Mouse (Mus musculus): ENCODE data around the gene 1700003E16Rik. TPM values are rescaled to one million over a fixed set of nuclear protein-coding genes. Genes with fewer than 3 reads are reported as not detected.

The 1700003E16Rik gene
- polyA plus RNA-seq, 2 experiments from 2014 or later, result not detected

DNA sequence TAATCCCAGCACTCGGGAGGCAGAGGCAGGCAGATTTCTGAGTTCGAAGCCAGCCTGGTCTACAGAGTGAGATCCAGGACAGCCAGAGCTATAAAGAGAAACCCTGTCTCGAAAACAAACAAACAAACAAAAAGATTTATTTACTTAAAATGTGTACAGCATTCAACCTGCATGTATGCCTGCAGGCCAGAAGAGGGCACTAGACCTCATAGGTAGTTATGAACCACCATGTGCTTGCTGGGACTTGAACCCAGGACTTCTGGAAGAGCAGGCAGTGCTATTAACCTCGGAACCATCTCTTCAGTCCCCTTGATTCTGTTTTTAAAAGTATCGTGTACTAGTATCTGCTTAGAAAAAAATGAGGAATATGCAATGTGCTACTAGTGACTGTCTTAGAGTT is 28.8 kb upstream of the 1700003E16Rik start:
- ATAC-seq, result no peak

DNA sequence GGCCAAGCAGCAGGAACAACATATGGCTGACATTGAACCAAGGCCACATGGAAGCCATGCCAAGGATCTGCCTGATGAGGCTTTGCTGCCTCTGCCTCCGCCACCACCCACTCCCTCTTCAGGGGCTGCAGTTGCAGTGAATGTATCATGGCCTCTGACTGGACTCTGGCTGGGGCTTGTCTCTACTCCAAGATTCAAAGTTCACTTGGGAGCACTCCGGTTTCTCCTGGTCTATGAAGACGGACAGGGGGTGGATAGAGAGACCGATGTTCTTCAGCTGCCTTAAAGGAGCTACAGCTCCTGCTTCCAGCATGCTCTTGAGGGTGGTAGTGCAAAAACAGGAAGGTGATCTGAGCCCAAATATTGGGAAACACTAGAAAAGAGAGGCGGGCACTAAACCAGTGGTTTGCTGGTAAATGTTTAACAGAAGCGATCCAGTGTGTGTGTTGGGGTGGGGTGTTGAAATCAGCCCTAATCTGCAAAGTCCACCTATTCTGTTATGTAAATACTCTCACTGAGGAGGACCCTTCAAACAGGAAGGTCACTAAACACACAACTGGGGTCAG is 24.7 kb upstream of the 1700003E16Rik start:
- ATAC-seq, result no peak

DNA sequence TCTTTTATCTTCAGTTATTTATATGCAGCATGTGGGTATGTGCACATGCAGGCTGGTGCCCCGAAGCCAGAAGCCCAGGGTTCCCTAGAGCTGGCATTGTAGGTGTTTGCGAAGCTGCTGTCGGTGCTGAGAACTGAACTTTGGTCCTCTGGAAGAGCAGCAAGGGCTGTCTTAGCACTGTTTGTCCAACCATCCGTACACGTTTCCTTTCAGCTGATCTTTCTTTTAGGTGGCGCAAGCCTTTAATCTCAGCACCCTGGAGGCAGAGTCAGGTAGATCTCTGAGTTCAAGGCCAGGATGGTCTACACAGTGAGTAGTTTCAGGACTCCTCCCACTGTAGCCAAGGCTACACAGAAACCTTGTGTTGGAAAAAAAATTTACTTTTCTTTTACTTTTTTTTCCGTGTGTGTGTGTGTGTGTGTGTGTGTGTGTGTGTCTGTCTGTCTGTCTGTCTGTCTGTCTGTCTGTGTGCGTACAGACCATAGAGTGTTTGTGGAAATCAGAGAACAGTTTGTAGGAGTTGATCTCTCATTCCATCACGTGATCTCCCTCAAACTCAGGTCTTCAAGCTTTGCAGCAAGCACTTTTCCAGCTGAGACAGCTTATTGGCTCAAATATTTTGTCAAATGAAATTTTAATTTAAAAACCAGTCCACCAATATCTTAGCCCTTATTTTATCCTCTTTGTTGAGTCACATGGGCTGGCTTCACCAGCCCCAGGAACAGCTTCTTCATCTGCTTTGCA is 23.9 kb upstream of the 1700003E16Rik start:
- no peak for ATAC-seq

DNA sequence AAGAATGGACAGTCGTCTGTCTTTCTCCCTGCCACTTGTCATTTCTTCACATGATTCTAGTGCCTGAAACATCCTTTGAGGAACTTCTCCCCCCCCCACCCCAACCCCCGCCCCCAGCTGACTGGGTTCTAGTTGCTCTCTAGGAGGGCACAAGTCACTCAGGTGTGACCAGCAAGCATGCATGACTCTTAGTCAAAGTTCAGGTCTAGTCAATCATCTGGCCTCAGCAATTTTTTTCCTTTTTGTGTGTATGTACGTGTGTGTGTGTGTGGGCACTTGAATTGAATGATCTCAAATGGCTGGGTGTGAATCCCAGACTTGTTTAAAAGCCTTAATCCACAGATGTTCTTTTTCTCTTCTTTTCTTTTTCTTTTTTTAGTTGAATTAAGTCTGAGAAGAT is 22.0 kb upstream of the 1700003E16Rik start:
- no peak for ATAC-seq

DNA sequence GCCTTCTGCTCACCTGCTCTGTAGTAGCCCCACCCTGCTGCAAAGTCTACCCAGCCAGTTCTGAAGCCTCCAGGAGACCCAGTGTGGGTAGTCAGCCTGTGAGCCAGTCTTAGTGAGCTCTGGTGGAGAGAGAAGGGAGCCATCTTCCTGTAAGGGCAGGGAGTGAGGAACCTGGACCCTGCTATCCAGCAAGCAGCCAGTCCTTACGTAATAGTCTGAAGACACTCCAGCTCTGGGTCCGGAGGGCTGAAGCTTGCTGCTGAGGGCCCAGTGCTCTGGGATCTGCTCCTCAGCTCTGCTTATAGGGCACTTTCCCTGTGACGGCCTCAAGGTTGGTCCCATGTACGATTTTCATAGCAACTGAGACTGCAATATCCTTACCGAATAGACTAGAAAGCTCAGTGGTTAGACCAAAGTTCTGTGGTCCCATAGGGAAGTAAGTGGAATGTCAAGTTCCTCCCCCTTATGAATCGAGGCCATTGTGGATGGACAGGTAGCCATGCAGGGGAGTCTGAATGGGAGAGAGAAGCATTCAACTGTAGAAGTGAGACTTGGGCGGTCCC is 21.2 kb upstream of the 1700003E16Rik start, which contains the start of gene Rtkn:
Rtkn (plus strand) TSS at position 513 of the 563 bp plus-strand sequence.
- ATAC-seq, result no peak

DNA sequence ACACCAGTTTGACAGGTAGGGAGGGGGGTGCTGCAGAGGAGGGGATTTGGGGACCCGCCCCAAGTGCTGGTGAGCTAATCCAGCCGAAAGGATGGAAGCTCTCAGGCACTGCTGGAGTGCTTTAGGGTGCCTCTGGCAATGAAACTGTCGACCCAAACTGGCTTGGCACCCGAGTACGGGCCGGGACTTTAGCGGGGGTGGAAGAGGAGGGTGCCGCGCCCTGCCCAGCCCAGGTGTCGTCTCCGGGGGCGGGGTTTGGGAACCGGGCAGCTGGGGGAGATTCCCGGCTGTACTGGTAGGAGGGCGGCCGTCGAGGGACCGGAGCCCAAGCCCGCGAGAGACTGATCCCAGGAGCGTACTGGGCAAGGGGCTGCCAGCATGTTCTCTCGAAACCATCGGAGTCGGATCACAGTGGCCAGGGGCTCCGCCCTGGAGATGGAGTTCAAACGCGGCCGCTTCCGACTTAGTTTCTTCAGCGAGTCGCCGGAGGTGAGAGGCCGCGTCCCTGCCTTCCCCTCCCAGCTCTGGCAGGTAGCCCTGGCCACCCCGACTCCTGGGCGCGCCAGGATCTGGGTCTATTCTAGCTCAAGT is 20.5 kb upstream of the 1700003E16Rik start:
- ATAC-seq, result peak; percentile 19

DNA sequence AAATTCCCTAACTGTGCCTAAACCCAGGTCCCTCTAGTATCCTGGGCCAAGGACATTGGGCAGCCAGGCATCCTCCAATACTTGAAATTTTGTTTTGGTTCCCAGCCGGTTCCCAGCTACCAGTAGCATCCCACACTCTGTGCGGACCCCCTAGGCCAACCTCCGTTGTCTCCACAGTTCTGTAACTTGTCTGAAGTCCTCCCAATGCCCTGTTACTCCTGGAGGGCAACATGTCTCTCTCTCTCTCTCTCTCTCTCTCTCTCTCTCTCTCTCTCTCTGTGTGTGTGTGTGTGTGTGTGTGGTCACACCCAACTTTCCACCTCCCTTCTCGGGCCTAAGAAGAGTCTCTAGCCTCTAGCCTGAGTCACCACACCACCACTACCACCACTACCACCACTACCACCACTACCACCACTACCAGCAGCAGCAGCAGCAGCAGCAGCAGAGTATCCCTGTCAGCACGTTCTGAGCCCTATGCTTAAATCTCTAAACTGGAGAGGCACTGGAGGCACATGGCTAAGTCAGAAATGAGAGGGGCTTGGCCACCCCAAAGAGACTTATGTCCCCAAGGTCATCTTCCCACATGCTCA is 19.8 kb upstream of the 1700003E16Rik start:
- no peak for ATAC-seq

DNA sequence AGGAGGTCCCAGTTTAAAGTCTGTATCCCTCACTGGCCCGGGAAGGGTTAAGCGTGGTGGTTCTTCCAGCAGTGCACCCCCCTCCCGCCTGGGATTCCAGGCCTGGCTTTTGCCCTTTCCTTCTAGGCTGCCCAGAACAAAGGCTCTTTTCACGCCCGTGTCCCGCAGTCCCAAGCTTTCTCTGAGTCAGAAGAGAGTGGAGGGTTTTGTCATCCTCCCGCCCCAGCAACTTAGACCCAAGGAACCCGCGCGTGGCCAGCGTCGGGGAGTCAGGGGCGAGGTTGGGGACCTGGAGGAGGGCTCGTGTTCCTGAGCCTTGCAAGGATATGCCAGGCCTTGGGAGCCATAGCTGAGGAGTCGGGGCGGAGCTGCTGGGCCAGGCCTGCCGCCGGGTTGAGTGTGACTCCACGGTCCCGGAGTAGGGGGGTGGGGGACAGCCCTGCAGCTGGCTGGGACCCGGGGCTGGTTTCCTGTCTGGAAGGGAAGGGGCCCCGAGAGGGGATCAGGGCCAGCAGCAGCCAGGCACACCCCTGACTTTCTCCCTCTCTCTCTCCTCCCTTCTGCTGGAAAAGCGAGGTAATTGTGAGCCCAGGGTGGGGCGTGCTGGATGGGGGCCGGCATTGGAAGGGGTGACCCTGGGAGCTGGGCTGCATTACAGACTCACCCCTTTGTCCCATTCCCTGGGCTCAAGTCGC is 19.2 kb upstream of the 1700003E16Rik start:
- ATAC-seq, result no peak

DNA sequence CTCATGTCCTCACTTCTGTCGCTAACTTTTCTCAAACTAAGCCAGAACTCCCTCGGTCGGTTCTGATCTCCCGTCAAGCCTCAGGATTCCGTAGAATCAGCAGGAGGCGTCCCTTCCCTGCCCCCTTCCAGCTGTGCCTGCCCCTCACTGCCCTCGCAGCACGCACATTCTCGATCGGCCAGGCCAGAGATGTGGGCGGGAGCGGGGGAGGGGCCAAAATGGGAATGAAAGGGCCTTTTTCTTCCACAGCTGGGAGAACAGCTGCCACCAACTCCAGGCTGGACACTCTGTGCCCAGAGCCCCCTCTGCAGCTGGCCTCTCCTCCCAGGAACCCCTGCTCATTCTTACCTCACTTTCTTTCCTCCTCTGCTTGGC is 18.6 kb upstream of the 1700003E16Rik start:
- ATAC-seq, result no peak

DNA sequence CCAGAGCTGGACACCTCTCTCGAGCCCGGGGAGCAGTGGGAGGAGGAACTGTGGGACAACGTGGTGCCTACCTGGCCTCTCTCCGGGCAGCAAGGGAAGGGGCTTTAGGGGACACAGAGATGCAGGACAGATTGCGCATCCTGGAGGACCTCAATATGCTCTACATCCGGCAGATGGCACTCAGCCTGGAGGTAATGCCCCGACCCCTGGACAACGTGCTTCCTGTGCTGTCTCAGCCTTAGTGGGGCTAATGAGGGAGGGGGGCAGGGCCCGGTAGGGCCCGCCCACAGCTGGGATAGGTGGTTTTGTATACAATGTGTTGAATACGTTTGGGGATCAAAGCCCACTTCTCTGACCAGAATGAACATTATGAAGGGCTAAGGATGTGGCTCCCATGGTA is 18.1 kb upstream of the 1700003E16Rik start:
- ATAC-seq, result peak; percentile 54

DNA sequence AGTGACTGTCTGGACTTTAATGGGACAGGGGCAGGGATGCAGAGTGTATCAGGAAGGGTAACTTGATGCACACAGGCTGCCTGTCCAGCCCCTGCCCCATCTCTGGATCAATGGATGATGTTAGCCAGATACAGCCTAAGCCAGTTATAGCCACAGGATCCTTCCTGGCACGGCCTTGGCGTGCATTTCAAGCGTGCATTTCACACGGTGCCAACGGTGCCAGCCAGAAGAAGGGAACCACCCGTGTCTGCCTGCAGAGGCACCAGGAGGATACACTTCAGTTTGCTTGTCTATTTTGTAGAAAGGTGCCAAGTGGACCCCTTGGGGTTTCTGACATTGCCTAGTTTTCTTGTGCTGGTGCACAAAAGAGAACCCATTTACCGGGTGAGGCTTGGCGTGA is 16.2 kb upstream of the 1700003E16Rik start:
- no peak for ATAC-seq

DNA sequence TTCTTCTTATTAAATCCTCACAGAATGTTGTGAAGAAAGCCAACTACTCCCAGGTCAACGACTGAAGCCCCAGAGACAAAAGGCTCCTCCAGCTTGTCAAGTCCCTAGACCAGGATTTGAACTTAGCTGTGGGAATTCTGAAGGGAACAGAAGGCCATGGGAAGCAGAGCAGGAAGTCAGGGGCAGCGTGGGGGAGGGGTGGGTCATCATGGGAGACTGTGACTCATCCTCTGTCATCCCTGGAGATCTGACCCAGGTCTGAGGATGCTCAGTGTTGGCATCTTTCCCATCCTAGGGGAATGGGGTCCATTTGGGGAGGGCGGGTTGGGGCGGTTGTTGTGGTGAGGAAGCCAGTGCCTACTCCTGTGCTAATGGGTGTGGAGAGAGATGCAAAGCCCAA is 14.6 kb upstream of the 1700003E16Rik start:
- no peak for ATAC-seq

DNA sequence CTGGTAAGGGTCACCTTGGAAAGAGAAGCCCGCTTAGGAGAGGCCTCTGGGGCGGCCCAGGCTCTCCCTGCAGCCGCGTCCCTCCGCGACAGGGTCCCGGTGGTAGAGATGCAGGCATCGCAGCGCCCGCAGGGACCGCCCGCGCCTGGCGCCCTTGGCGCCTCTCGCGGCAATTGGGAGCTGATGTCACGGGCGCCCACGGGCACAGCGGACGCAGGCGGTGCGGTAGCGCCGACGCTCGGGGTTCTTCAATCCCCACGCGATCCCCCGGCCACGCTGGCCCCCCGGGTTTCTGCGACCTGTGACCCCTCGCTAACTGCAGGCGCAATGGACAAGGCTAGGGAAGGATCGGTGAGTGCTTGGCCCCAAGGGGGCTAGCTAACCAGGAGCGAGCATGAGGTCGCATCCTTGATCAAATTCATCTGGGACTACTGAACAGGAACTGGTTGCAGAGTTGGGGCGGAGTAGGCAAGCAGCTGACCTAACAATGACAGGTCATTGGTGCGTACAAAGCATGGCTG is 13.9 kb upstream of the 1700003E16Rik start:
- ATAC-seq, result no peak

DNA sequence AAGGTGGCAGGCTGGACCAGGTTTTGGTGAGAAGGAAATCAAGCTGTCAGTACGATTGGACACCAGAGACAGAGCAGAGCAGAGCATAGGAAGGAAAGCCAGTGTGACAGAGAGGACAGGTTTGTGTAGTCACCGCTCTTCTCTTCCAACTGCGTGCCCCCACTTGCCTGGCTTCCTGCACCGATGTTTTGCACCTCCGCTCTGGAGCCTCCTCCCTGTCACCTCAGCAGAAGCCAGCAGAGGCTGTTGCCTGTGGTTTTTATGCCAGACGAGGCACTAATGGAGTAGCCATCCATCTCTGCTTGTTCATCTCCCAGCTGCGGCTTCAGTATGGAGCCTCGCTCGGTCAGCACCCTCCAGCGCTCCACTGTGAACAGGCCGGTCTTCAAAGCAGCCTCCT is 13.3 kb upstream of the 1700003E16Rik start:
- no peak for ATAC-seq

DNA sequence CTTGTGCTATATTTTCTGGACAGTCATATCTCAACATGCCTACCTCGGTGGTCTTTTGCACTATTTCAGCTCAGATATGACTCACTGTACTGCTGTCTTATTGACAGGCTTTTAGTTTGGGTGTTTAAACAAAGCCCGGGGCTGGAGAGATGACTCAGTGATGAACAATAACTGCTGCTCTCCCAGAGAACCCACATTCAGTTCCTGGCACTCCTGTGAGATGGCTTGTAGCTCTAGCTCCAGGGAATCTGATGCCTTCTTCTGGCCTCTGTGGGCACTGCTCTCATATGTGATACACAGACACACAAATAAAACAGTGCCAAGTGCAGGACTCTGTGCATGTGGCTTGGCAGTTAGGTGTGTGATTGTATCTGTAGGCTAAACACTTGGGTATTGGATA is 11.0 kb upstream of the 1700003E16Rik start:
- no peak for ATAC-seq

DNA sequence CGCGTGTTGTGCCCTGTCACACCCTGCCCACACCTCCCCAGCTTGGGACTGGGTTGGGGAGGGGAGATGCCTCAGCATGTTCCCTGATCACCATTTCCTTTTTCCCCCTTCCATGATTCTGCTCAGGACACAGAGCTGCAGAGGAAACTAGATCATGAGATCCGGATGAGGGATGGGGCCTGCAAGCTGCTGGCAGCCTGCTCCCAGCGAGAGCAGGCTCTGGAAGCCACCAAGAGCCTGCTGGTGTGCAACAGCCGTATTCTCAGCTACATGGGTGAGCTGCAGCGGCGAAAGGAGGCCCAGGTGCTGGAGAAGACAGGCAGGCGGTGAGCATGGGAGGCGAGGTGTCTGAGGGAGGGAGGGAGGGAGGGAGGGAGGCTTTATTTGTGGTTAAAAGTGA is 10.4 kb upstream of the 1700003E16Rik start:
- ATAC-seq, result no peak

DNA sequence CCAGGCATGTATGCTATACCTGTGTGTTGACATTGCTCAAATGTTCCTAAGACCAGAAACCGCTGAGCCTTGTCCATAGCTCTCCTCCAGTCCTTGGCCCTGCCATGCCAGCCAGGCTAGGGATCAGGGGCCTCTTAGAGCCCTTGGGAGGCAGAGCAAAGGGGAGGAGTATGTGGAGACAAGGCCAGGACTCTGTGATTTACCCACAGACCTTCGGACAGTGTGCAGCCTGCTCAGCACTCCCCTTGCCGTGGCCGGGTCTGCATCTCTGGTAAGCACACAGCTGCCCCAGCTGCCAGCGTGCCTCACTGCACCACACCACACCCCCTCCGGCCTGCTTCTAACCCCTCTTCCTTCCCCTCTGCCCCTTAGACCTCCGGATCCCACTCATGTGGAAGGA is 8.9 kb upstream of the 1700003E16Rik start:
- no peak for ATAC-seq

DNA sequence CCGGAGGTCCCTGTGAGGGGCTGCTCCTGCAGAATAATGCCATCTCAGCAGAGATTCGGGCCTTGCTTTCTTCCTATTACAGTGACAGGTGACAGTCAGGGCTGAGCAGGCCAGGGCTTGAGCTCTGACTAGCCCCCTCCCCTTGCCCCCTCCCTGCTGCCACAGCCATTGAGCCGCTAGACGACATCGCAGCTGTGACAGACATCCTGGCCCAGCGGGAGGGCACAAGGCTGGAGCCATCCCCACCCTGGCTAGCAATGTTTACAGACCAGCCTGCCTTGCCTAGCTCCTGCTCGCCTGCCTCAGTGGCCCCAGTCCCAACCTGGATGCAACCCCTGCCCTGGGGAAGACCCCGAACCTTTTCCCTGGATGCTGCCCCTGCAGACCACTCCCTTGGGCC is 4.5 kb upstream of the 1700003E16Rik start:
- ATAC-seq, result no peak

DNA sequence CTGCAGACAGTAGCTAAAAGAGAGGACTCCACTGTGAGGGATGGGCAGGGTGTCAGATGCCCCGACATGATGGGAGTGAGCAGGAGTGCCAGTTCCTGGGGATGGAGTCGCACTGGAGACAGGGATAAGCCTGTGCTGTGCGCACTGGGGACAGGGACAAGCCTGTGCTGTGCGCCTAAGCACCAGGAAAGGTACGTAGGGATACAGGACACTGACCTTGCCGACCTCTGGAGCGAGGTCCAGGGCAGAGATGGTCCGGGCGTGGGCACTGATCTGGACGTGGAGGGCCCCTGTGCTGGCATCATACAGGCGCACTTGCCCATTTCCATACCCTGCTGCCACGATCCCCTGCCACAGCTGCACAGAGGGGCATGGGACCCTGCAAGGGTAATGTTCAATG is 3.2 kb upstream of the 1700003E16Rik start:
- no peak for ATAC-seq

DNA sequence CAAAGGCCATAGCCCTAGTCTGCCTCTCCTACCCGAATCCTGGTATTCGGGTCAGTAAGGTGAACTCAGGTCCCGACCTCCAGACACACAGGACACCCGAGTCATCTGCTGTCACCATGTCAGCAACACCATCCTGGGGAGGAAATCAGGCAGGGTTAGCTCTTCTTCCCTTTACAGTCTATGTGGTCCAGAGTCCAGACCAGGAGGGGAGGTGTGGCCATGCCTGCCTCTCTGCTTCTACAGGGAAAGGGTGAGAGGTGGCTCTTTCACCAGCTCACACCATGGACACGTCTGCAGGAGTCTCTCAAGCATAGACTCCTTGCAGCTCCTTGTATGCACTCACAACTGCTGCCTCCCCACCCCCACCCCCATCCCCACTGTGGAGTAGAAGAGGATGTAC is 2.7 kb upstream of the 1700003E16Rik start:
- ATAC-seq, result no peak

DNA sequence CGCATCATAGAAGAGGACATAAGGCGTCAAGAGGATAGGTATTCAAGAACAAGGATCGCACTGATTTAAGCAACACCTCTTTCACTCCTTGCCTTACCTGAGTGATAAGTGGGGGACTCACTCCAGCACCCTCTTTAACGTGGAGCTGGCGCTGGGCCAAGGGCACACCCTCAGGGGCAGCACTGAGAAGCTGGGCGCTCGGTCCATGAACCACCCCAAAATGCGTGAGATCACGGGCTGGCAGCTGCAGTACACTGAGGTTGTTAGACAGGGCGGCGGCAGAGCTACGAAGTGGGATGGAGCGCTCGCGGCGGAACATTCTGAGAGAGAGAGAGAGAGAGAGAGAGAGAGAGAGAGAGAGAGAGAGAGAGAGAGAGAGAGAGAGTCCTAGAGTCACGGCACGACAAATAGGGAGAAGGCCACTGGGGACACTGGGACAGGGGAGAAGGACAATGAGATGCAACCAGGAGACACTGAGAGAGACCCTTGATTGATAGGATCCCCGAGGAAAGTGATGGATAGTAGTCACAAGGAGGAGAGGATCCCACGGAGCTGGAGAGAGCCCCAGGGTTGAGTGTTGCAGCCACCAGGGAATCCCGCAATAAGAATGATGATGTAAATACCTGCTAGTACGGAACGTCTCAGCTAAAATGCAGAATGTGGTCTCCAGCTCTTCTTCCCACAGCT is 509 bp upstream of the 1700003E16Rik start:
- ATAC-seq, result peak; percentile 9

DNA sequence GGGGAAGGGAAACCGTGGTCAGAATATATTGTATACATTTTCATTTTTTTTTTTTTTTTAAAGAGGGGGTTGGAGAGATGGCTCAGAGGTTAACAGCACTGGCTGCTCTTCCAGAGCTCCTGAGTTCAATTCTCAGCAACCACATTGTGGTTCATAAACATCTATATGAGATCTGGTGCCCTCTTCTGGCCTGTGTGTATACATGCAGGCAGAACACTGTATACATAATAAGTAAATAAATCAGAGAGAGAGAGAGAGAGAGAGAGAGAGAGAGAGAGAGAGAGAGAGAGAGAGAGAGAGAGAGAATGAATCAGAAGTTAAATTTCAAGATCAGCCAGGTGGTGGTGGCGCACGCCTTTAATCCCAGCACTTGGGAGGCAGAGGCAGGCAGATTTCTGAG is 3.3 kb downstream of the 1700003E16Rik start:
- peak; percentile 57 for ATAC-seq

All from activated CD4-positive, CD25-positive, alpha-beta regulatory T cell, adult 4 months (primary cell).